Mouse (Mus musculus): Measurements from ENCODE around the gene Clstn2. TPM values are rescaled to one million over a fixed set of nuclear protein-coding genes. Genes with fewer than 3 reads are reported as not detected.

The Clstn2 gene
- polyA plus RNA-seq, 1 experiment from 2014 or later, result 0.82 TPM

- no peaks in the 10 kb centered on the region for H3K36me3 ChIP-seq (ENCODE audit: control insufficient read depth, insufficient read depth, low read length)
- no peak for DNase-seq (ENCODE audit: low spot score)
- no peaks in the 10 kb centered on the region for H3K9me3 ChIP-seq (ENCODE audit: control insufficient read depth, low read length)
- no peak overlapping the region for H3K4me3 ChIP-seq (ENCODE audit: low read depth, low read length)
- TF ChIP-seq CTCF (IDR thresholded peaks at IDR 0.05; ENCODE audit: low read depth) (no peak), EP300 (optimal IDR thresholded peaks at IDR 0.05) (no peak)
- H3K4me1 ChIP-seq (replicated peaks; ENCODE audit: control insufficient read depth, insufficient read depth), result no peaks in the 10 kb centered on the region
- no peak overlapping the region for H3K9ac ChIP-seq (ENCODE audit: low read length)
- no peaks in the 10 kb centered on the region for H3K27me3 ChIP-seq (ENCODE audit: control insufficient read depth, insufficient read depth, low read length)
- H3K27ac ChIP-seq (replicated peaks), result no peak overlapping the region
- H3K4me2 ChIP-seq (replicated peaks; ENCODE audit: low read depth), result no peak overlapping the region
- WGBS, result 83% methylated on average over 3 of the region's 3 CpGs
- no peak for ATAC-seq (ENCODE audit: low FRiP score, low TSS enrichment)
These were observed 384.6 kb downstream of the Clstn2 start for GRCm38 (mm10) chr9:97648409-97648808.

GRCm38 (mm10) chr9:97645746-97646145 is 387.2 kb downstream of the Clstn2 start:
- ATAC-seq (ENCODE audit: low FRiP score, low TSS enrichment) (no peak), DNase-seq (ENCODE audit: low spot score) (no peak)
- Histone ChIP-seq H3K36me3 (ENCODE audit: control insufficient read depth, insufficient read depth, low read length) (no peaks in the 10 kb centered on the region), H3K9ac (ENCODE audit: low read length) (no peak overlapping the region), H3K4me1 (replicated peaks; ENCODE audit: control insufficient read depth, insufficient read depth) (no peaks in the 10 kb centered on the region), H3K9me3 (ENCODE audit: control insufficient read depth, low read length) (no peaks in the 10 kb centered on the region), H3K27me3 (ENCODE audit: control insufficient read depth, insufficient read depth, low read length) (no peaks in the 10 kb centered on the region), H3K27ac (replicated peaks) (no peak overlapping the region), H3K4me3 (ENCODE audit: low read depth, low read length) (no peak overlapping the region), H3K4me2 (replicated peaks; ENCODE audit: low read depth) (no peak overlapping the region)
- no peak for TF ChIP-seq CTCF (IDR thresholded peaks at IDR 0.05; ENCODE audit: low read depth)
- TF ChIP-seq EP300 (optimal IDR thresholded peaks at IDR 0.05), result no peak
- 78% methylated on average over 3 of the region's 3 CpGs for WGBS

GRCm38 (mm10) chr9:97642396-97642795 is 390.6 kb downstream of the Clstn2 start:
- H3K4me3 ChIP-seq (ENCODE audit: low read depth, low read length), result no peak overlapping the region
- H3K27me3 ChIP-seq (ENCODE audit: control insufficient read depth, insufficient read depth, low read length), result no peaks in the 10 kb centered on the region
- no peak for ATAC-seq (ENCODE audit: low FRiP score, low TSS enrichment)
- no peak overlapping the region for H3K9ac ChIP-seq (ENCODE audit: low read length)
- H3K36me3 ChIP-seq (ENCODE audit: control insufficient read depth, insufficient read depth, low read length), result no peaks in the 10 kb centered on the region
- DNase-seq (ENCODE audit: low spot score), result no peak
- WGBS, result 55% methylated on average over 7 of the region's 7 CpGs
- no peak overlapping the region for H3K27ac ChIP-seq (replicated peaks)
- no peak overlapping the region for H3K4me2 ChIP-seq (replicated peaks; ENCODE audit: low read depth)
- H3K9me3 ChIP-seq (ENCODE audit: control insufficient read depth, low read length), result no peaks in the 10 kb centered on the region
- TF ChIP-seq EP300 (optimal IDR thresholded peaks at IDR 0.05), result no peak
- no peak for TF ChIP-seq CTCF (IDR thresholded peaks at IDR 0.05; ENCODE audit: low read depth)
- no peaks in the 10 kb centered on the region for H3K4me1 ChIP-seq (replicated peaks; ENCODE audit: control insufficient read depth, insufficient read depth)

- no peaks in the 10 kb centered on the region for H3K27me3 ChIP-seq (ENCODE audit: control insufficient read depth, insufficient read depth, low read length)
- no peak for TF ChIP-seq CTCF (IDR thresholded peaks at IDR 0.05; ENCODE audit: low read depth)
- TF ChIP-seq EP300 (optimal IDR thresholded peaks at IDR 0.05), result no peak
- H3K36me3 ChIP-seq (ENCODE audit: control insufficient read depth, insufficient read depth, low read length), result no peaks in the 10 kb centered on the region
- no peak overlapping the region for H3K4me2 ChIP-seq (replicated peaks; ENCODE audit: low read depth)
- 72% methylated on average over 6 of the region's 6 CpGs for WGBS
- H3K4me3 ChIP-seq (ENCODE audit: low read depth, low read length), result no peak overlapping the region
- H3K27ac ChIP-seq (replicated peaks), result no peak overlapping the region
- no peak overlapping the region for H3K9ac ChIP-seq (ENCODE audit: low read length)
- H3K4me1 ChIP-seq (replicated peaks; ENCODE audit: control insufficient read depth, insufficient read depth), result no peaks in the 10 kb centered on the region
- H3K9me3 ChIP-seq (ENCODE audit: control insufficient read depth, low read length), result no peaks in the 10 kb centered on the region
- ATAC-seq (ENCODE audit: low FRiP score, low TSS enrichment) (peak; percentile 87), DNase-seq (ENCODE audit: low spot score) (peak; percentile 45)
These were observed 392.9 kb downstream of the Clstn2 start for GRCm38 (mm10) chr9:97639967-97640549.

- Histone ChIP-seq H3K27ac (replicated peaks) (no peak overlapping the region), H3K4me3 (ENCODE audit: low read depth, low read length) (no peak overlapping the region), H3K27me3 (ENCODE audit: control insufficient read depth, insufficient read depth, low read length) (no peaks in the 10 kb centered on the region), H3K9ac (ENCODE audit: low read length) (no peak overlapping the region), H3K36me3 (ENCODE audit: control insufficient read depth, insufficient read depth, low read length) (no peaks in the 10 kb centered on the region), H3K4me1 (replicated peaks; ENCODE audit: control insufficient read depth, insufficient read depth) (no peaks in the 10 kb centered on the region), H3K4me2 (replicated peaks; ENCODE audit: low read depth) (no peak overlapping the region), H3K9me3 (ENCODE audit: control insufficient read depth, low read length) (no peaks in the 10 kb centered on the region)
- ATAC-seq (ENCODE audit: low FRiP score, low TSS enrichment) (no peak), DNase-seq (ENCODE audit: low spot score) (no peak)
- TF ChIP-seq CTCF (IDR thresholded peaks at IDR 0.05; ENCODE audit: low read depth) (no peak), EP300 (optimal IDR thresholded peaks at IDR 0.05) (no peak)
- WGBS, result 90% methylated on average over 9 of the region's 9 CpGs
These were observed 394.2 kb downstream of the Clstn2 start for GRCm38 (mm10) chr9:97638683-97639354.

- Histone ChIP-seq H3K9ac (ENCODE audit: low read length) (no peak overlapping the region), H3K4me2 (replicated peaks; ENCODE audit: low read depth) (no peak overlapping the region), H3K27ac (replicated peaks) (no peak overlapping the region), H3K9me3 (ENCODE audit: control insufficient read depth, low read length) (no peaks in the 10 kb centered on the region), H3K36me3 (ENCODE audit: control insufficient read depth, insufficient read depth, low read length) (no peaks in the 10 kb centered on the region), H3K4me3 (ENCODE audit: low read depth, low read length) (no peak overlapping the region), H3K27me3 (ENCODE audit: control insufficient read depth, insufficient read depth, low read length) (no peaks in the 10 kb centered on the region), H3K4me1 (replicated peaks; ENCODE audit: control insufficient read depth, insufficient read depth) (no peaks in the 10 kb centered on the region)
- DNase-seq (ENCODE audit: low spot score), result no peak
- 58% methylated on average over 4 of the region's 4 CpGs for WGBS
- no peak for ATAC-seq (ENCODE audit: low FRiP score, low TSS enrichment)
- no peak for TF ChIP-seq EP300 (optimal IDR thresholded peaks at IDR 0.05)
- TF ChIP-seq CTCF (IDR thresholded peaks at IDR 0.05; ENCODE audit: low read depth), result no peak
These were observed 397.6 kb downstream of the Clstn2 start for GRCm38 (mm10) chr9:97635351-97635750.

Data from stomach, postnatal 0 days (tissue).